Mouse (Mus musculus): ENCODE measurements at regions not wholly inside any gene's neighbourhood (a gene's known extent, or its start where the extent isn't known, plus 50 kb on each side); places are given as distances from the start of the nearest gene placed in this dataset.

DNA sequence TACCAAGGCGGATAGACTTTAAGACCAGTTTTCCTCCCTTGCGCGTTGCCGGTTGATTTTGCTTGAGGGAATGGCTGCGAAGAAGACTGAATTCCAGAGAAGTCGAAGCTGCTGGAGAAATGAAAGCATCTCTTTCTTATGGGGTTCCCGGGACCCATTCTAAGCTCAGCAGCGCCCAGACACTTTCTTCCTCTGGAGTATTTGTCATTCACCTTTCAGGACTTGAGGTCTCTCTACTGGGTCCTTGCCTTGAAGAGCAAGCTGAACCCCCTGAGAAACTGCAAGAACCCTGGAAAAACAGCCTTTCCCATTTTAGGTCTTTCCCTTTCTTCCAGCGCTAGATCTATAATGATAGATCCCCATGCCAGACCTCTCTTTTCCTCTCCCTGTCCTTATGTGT is 126.7 kb upstream of the Dpyd start:
- peaks cover 35% of the 10 kb centered on the region for H3K27me3 ChIP-seq (replicated peaks)
- no peaks in the 10 kb centered on the region for H3K36me3 ChIP-seq (replicated peaks; ENCODE audit: low read length)
- H3K9me3 ChIP-seq: peaks cover 12% of the 10 kb centered on the region; the same call in 1 of the 2 replicates
- H3K4me1 ChIP-seq: peaks cover 14% of the 10 kb centered on the region
- no peak overlapping the region for H3K4me3 ChIP-seq (replicated peaks)
- no peak for TF ChIP-seq FLI1 (IDR thresholded peaks at IDR 0.05; ENCODE audit: low read length)
- TF ChIP-seq GATA1 (IDR thresholded peaks at IDR 0.05; ENCODE audit: borderline replicate concordance, low read length): no peak

- H3K36me3 ChIP-seq (replicated peaks; ENCODE audit: low read length): no peaks in the 10 kb centered on the region
- no peaks in the 10 kb centered on the region for H3K9me3 ChIP-seq
- H3K4me1 ChIP-seq: no peaks in the 10 kb centered on the region
- H3K4me3 ChIP-seq (replicated peaks): no peak overlapping the region
- no peak for TF ChIP-seq GATA1 (IDR thresholded peaks at IDR 0.05; ENCODE audit: borderline replicate concordance, low read length)
- TF ChIP-seq FLI1 (IDR thresholded peaks at IDR 0.05; ENCODE audit: low read length): no peak
- no peaks in the 10 kb centered on the region for H3K27me3 ChIP-seq (replicated peaks)
These were observed 118.1 kb upstream of the Dpyd start for GRCm38 (mm10) chr3:118443742-118444332.

- Histone ChIP-seq H3K36me3 (replicated peaks; ENCODE audit: low read length) (no peaks in the 10 kb centered on the region), H3K9me3 (no peaks in the 10 kb centered on the region), H3K4me3 (replicated peaks) (no peak overlapping the region), H3K4me1 (no peaks in the 10 kb centered on the region), H3K27me3 (replicated peaks) (no peaks in the 10 kb centered on the region)
- TF ChIP-seq GATA1 (IDR thresholded peaks at IDR 0.05; ENCODE audit: borderline replicate concordance, low read length) (no peak), FLI1 (IDR thresholded peaks at IDR 0.05; ENCODE audit: low read length) (no peak)
These were observed 116.6 kb upstream of the Dpyd start for GRCm38 (mm10) chr3:118445360-118445759.

GRCm38 (mm10) chr3:118459636-118460035 is 102.3 kb upstream of the Dpyd start:
- no peaks in the 10 kb centered on the region for H3K9me3 ChIP-seq
- no peaks in the 10 kb centered on the region for H3K36me3 ChIP-seq (replicated peaks; ENCODE audit: low read length)
- no peak overlapping the region for H3K4me3 ChIP-seq (replicated peaks)
- TF ChIP-seq FLI1 (IDR thresholded peaks at IDR 0.05; ENCODE audit: low read length): no peak
- TF ChIP-seq GATA1 (IDR thresholded peaks at IDR 0.05; ENCODE audit: borderline replicate concordance, low read length): no peak
- H3K4me1 ChIP-seq: no peaks in the 10 kb centered on the region
- H3K27me3 ChIP-seq (replicated peaks): no peaks in the 10 kb centered on the region

DNA sequence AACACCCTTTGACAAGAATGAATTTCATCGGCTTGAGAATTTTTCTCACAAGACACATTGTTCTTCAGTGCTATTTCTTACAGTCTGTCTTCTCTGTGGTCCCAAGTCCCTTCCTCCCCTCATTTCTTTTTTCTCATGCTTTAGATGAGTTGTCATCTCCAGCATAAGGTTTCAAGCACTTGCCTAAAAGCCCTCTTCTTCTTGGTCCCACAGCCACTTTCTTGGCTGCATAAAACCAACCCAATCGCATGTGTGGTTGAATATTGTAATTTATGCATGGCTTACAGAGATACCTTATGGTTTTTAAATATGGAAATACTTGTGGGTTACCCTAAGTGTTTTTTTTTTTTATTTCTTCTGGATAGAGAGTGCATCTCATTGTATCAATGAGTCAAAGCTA is 96.3 kb upstream of the Dpyd start:
- no peak for TF ChIP-seq GATA1 (IDR thresholded peaks at IDR 0.05; ENCODE audit: borderline replicate concordance, low read length)
- TF ChIP-seq FLI1 (IDR thresholded peaks at IDR 0.05; ENCODE audit: low read length): no peak
- Histone ChIP-seq H3K27me3 (replicated peaks) (no peaks in the 10 kb centered on the region), H3K4me1 (no peaks in the 10 kb centered on the region)

GRCm38 (mm10) chr3:118472215-118472799 is 89.6 kb upstream of the Dpyd start:
- H3K4me1 ChIP-seq: no peaks in the 10 kb centered on the region
- H3K4me3 ChIP-seq (replicated peaks): no peak overlapping the region
- H3K27me3 ChIP-seq (replicated peaks): no peaks in the 10 kb centered on the region
- TF ChIP-seq GATA1 (IDR thresholded peaks at IDR 0.05; ENCODE audit: borderline replicate concordance, low read length): no peak
- no peak for TF ChIP-seq FLI1 (IDR thresholded peaks at IDR 0.05; ENCODE audit: low read length)
- peaks cover 2% of the 10 kb centered on the region; the same call in 1 of the 2 replicates for H3K9me3 ChIP-seq
- H3K36me3 ChIP-seq (replicated peaks; ENCODE audit: low read length): no peaks in the 10 kb centered on the region

More for the DNA sequence above, 96.3 kb upstream of the Dpyd start:
- H3K9me3 ChIP-seq: peaks cover 2% of the 10 kb centered on the region; the same call in 1 of the 2 replicates
- no peaks in the 10 kb centered on the region for H3K36me3 ChIP-seq (replicated peaks; ENCODE audit: low read length)
- no peak overlapping the region for H3K4me3 ChIP-seq (replicated peaks)

DNA sequence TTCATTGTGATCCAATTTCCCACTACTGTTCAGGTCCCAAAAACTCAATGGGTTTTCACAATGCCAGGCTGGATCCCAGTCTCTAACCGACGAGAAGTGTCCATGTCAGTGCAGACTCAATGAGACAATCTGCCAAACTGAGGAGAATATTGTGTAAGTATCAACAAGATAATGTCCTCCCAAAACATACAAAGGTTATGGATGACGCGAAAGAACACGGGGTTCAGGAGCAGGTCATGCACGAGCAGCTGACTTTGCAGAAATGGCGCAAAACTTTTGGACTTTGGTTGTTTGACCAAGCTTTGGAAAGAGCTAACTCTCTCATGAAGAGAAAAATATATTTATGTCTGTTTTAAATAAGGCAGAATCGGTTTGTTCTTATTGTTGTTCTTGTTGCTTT is 83.9 kb upstream of the Dpyd start:
- no peaks in the 10 kb centered on the region for H3K36me3 ChIP-seq (replicated peaks; ENCODE audit: low read length)
- peaks cover 7% of the 10 kb centered on the region for H3K9me3 ChIP-seq
- H3K27me3 ChIP-seq (replicated peaks): no peaks in the 10 kb centered on the region
- no peak overlapping the region for H3K4me3 ChIP-seq (replicated peaks)
- no peak for TF ChIP-seq GATA1 (IDR thresholded peaks at IDR 0.05; ENCODE audit: borderline replicate concordance, low read length)
- TF ChIP-seq FLI1 (IDR thresholded peaks at IDR 0.05; ENCODE audit: low read length): no peak
- H3K4me1 ChIP-seq: no peaks in the 10 kb centered on the region

DNA sequence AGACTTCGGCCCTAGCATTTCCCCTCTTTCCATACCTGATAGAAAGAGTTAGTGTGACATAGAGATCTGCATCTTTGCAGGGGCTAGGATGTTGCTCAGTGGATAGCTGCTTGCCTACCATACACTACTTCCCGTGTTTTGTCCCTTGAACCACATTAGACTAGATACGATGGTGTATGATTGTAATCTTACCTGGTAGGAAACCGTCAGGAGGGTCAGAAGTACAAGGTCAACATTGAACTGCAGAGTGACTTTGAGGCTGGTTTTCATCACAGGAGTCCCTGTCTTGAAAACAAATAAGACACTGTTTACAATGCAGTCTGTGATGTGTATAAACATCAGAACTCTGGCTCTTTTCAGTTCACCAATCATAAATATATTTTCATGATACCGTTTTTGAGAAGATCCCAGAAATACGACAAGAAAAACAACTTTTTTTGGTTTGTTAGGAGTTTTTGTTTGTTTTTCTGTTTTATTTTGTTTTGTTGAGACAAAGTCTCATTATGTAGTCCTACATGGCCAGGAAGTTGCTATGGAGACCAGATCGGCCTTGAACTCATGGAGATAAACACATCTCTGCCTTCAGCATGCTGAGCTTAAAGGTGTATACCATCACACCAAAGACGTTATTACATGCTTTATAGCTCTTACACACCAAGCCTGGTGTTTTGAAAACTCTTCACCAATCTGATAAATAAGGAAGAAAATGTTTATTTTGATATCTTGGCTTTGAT is 81.2 kb upstream of the Dpyd start:
- H3K4me1 ChIP-seq: no peaks in the 10 kb centered on the region
- H3K36me3 ChIP-seq (replicated peaks; ENCODE audit: low read length): no peaks in the 10 kb centered on the region
- TF ChIP-seq GATA1 (IDR thresholded peaks at IDR 0.05; ENCODE audit: borderline replicate concordance, low read length) (no peak), FLI1 (IDR thresholded peaks at IDR 0.05; ENCODE audit: low read length) (no peak)
- H3K27me3 ChIP-seq (replicated peaks): no peaks in the 10 kb centered on the region
- peaks cover 10% of the 10 kb centered on the region for H3K9me3 ChIP-seq
- H3K4me3 ChIP-seq (replicated peaks): no peak overlapping the region

GRCm38 (mm10) chr3:118485966-118486365 is 76.0 kb upstream of the Dpyd start:
- Histone ChIP-seq H3K4me3 (replicated peaks) (no peak overlapping the region), H3K9me3 (0 out of 2 replicates have a peak, but pooled peaks cover 3% of the 10 kb centered on the region), H3K27me3 (replicated peaks) (no peaks in the 10 kb centered on the region), H3K4me1 (no peaks in the 10 kb centered on the region), H3K36me3 (replicated peaks; ENCODE audit: low read length) (no peaks in the 10 kb centered on the region)
- TF ChIP-seq FLI1 (IDR thresholded peaks at IDR 0.05; ENCODE audit: low read length) (no peak), GATA1 (IDR thresholded peaks at IDR 0.05; ENCODE audit: borderline replicate concordance, low read length) (no peak)

- H3K4me1 ChIP-seq: no peaks in the 10 kb centered on the region
- H3K9me3 ChIP-seq: 0 out of 2 replicates have a peak, but pooled peaks cover 3% of the 10 kb centered on the region
- no peaks in the 10 kb centered on the region for H3K27me3 ChIP-seq (replicated peaks)
- TF ChIP-seq GATA1 (IDR thresholded peaks at IDR 0.05; ENCODE audit: borderline replicate concordance, low read length) (no peak), FLI1 (IDR thresholded peaks at IDR 0.05; ENCODE audit: low read length) (no peak)
- H3K4me3 ChIP-seq (replicated peaks): no peak overlapping the region
- no peaks in the 10 kb centered on the region for H3K36me3 ChIP-seq (replicated peaks; ENCODE audit: low read length)
These were observed 74.5 kb upstream of the Dpyd start for GRCm38 (mm10) chr3:118487408-118487807.

All from megakaryocyte, embryonic 14.5 days (primary cell).